Mouse (Mus musculus) cortical plate, adult 2 months (tissue): ENCODE results near the gene Smg6. TPM values are rescaled to one million over a fixed set of nuclear protein-coding genes. Genes with fewer than 3 reads are reported as not detected.

Experiments
- H3K27ac ChIP-seq: fragments of 200-500 bp; 2 replicates; pipeline ENCODE4 v1.5.1; 2012; ENCODE audit warnings: low read length, control low read depth, inconsistent platforms; ENCODE audit not compliant: insufficient read depth
- H3K4me1 ChIP-seq: fragments of 200-500 bp; 2 replicates; pipeline ENCODE4 v1.6.1; 2011; ENCODE audit warnings: low read length; ENCODE audit not compliant: control insufficient read depth, insufficient read depth
- H3K4me3 ChIP-seq: fragments of 200-500 bp; 2 replicates; pipeline ENCODE4 v1.5.1; 2011; ENCODE audit warnings: mild to moderate bottlenecking, low read length, control low read depth; ENCODE audit not compliant: insufficient read depth
- CTCF ChIP-seq: fragments of 200-500 bp; IDR thresholded peaks from 2 replicates; pipeline ENCODE4 v1.5.1; 2011; ENCODE audit warnings: mild to moderate bottlenecking, control low read depth, low read length; ENCODE audit not compliant: insufficient read depth; ENCODE audit errors: extremely low read depth
- POLR2A ChIP-seq: fragments of 200-500 bp; IDR thresholded peaks from 2 replicates; pipeline ENCODE4 v1.6.1; 2011; ENCODE audit warnings: mild to moderate bottlenecking, low read length, control low read depth; ENCODE audit not compliant: insufficient read depth; ENCODE audit errors: extremely low read depth
- polyA plus RNA-seq: library from polyadenylated mRNA; depleted of rRNA; stranded (reverse); fragments of >200 nt; gene quantifications from 2 replicates; pipeline ENCODE4 v1.2.3, GENCODE M21; 2012

The Smg6 gene
- polyA plus RNA-seq, 1 experiment: 26.9 TPM

GRCm38 (mm10) chr11:75133951-75134350 is 208.3 kb downstream of the Smg6 start:
- Histone ChIP-seq H3K27ac (no peak overlapping the region), H3K4me1 (no peaks in the 10 kb centered on the region; the same call in 1 of the 2 replicates), H3K4me3 (no peak overlapping the region)
- TF ChIP-seq POLR2A (no peak), CTCF (no peak)

GRCm38 (mm10) chr11:75134485-75135068 is 209.0 kb downstream of the Smg6 start:
- TF ChIP-seq POLR2A: no peak
- no peak for TF ChIP-seq CTCF
- H3K4me3 ChIP-seq: no peak overlapping the region
- H3K4me1 ChIP-seq: no peaks in the 10 kb centered on the region; the same call in 1 of the 2 replicates
- H3K27ac ChIP-seq: no peak overlapping the region

GRCm38 (mm10) chr11:75135358-75135757 is 209.7 kb downstream of the Smg6 start:
- Histone ChIP-seq H3K4me3 (no peak overlapping the region), H3K4me1 (no peaks in the 10 kb centered on the region; the same call in 1 of the 2 replicates), H3K27ac (no peak overlapping the region)
- TF ChIP-seq CTCF: no peak
- TF ChIP-seq POLR2A: no peak

GRCm38 (mm10) chr11:75136666-75137398 is 211.2 kb downstream of the Smg6 start:
- no peak for TF ChIP-seq POLR2A
- no peak for TF ChIP-seq CTCF
- Histone ChIP-seq H3K27ac (no peak overlapping the region), H3K4me1 (no peaks in the 10 kb centered on the region; the same call in 1 of the 2 replicates), H3K4me3 (no peak overlapping the region)

GRCm38 (mm10) chr11:75139122-75139963 is 213.7 kb downstream of the Smg6 start:
- TF ChIP-seq POLR2A: no peak
- no peak for TF ChIP-seq CTCF
- Histone ChIP-seq H3K27ac (no peak overlapping the region), H3K4me3 (no peak overlapping the region), H3K4me1 (no peaks in the 10 kb centered on the region; the same call in 1 of the 2 replicates)

GRCm38 (mm10) chr11:75140431-75140830 is 214.8 kb downstream of the Smg6 start:
- Histone ChIP-seq H3K4me3 (no peak overlapping the region), H3K4me1 (no peaks in the 10 kb centered on the region), H3K27ac (no peak overlapping the region)
- TF ChIP-seq POLR2A: no peak
- TF ChIP-seq CTCF: no peak

GRCm38 (mm10) chr11:75141038-75141437 is 215.4 kb downstream of the Smg6 start:
- H3K4me3 ChIP-seq: no peak overlapping the region
- no peak overlapping the region for H3K27ac ChIP-seq
- H3K4me1 ChIP-seq: no peaks in the 10 kb centered on the region
- TF ChIP-seq CTCF (no peak), POLR2A (no peak)

- TF ChIP-seq CTCF (no peak), POLR2A (no peak)
- Histone ChIP-seq H3K4me3 (no peak overlapping the region), H3K4me1 (no peaks in the 10 kb centered on the region), H3K27ac (no peak overlapping the region)
These were observed 216.3 kb downstream of the Smg6 start for GRCm38 (mm10) chr11:75141913-75142312.

GRCm38 (mm10) chr11:75142749-75143148 is 217.1 kb downstream of the Smg6 start:
- Histone ChIP-seq H3K4me1 (no peaks in the 10 kb centered on the region), H3K27ac (no peak overlapping the region), H3K4me3 (no peak overlapping the region)
- no peak for TF ChIP-seq CTCF
- no peak for TF ChIP-seq POLR2A
